Mouse (Mus musculus) cortical plate, adult 2 months (tissue): ENCODE data around the gene Xylt1.

Source experiments
- CTCF ChIP-seq: fragments of 200-500 bp; IDR thresholded peaks from 2 replicates; pipeline ENCODE4 v1.5.1; 2011; ENCODE audit warnings: mild to moderate bottlenecking, control low read depth, low read length; ENCODE audit not compliant: insufficient read depth; ENCODE audit errors: extremely low read depth
- POLR2A ChIP-seq: fragments of 200-500 bp; IDR thresholded peaks from 2 replicates; pipeline ENCODE4 v1.6.1; 2011; ENCODE audit warnings: mild to moderate bottlenecking, low read length, control low read depth; ENCODE audit not compliant: insufficient read depth; ENCODE audit errors: extremely low read depth

DNA sequence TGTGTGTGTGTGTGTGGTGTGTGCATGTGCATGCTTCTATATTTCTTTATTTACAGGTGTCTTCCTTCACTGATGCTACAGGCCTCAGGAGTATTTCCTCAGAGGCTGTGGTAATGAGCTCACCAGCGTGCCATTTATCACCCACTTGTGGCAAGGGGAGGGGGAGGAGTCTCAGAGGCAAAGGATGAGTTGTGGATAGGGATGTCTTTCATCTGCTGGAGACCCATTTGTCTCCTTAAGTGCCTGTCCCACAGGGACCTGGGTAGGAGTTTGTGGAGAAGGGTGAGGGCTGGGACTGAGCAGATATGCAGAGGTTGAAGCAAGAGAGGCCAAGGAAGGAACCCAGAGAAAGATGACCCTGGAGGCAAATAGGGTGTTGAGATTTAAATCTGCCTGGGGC, 160.3 kb downstream of the Xylt1 start:
- TF ChIP-seq CTCF, result no peak
- TF ChIP-seq POLR2A, result no peak
